Mouse (Mus musculus): ENCODE data around the gene Gm7579.
A peak's percentile ranks its signal among the peaks of the same experiment; 100 is the strongest.
"Not testable (repeated sequence)": the region's sequence is repeated elsewhere in the genome, so short reads cannot be mapped to it uniquely, and the experiment has no call there.

Gene Gm7579

DNA sequence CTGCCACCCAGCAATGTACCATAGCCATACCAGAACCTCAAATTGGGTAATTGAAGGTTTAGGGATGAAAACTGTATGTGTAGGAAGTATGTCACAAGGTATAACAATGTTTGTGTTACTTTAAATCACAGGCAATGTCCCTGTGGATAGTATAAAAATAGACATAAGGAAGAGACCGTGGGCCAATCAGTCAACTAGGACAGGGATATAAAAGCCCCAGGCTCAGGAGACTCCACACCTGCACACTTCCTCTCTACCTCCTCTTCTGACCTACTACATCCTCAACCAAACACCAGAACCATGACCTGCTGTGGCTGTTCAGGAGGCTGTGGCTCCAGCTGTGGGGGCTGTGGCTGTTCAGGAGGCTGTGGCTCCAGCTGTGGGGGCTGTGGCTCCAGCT lies at the start of gene Gm7579:
Gene Gm7579 (plus strand): TSS at position 301 of the 400 bp plus-strand sequence.
- no peak for DNase-seq (ENCODE audit: low read depth, low spot score)

DNA sequence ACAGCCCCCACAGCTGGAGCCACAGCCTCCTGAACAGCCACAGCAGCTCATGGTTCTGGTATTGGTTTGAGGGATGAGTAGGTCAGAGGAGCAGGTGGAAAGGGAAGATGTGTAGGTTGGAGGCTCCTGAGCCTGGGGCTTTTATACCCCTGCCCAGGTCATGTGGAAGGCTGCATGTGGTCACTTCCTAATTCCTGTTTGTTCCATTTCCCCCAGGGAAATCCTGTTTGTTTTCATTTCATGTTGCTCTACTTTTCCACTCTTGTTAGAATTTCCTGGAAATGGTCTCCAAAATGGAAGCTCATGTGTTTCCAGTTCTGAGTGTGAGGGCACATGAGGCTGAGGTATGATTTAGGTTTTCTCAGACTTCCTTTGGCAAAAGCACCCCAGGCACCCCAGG lies 46.0 kb upstream of the Gm7579 start, which contains the start of gene Gm4553:
Gene Gm4553 (minus strand): TSS at position 101 of the 400 bp plus-strand sequence.
- not testable (repeated sequence) for DNase-seq (ENCODE audit: low read depth, low spot score)

DNA sequence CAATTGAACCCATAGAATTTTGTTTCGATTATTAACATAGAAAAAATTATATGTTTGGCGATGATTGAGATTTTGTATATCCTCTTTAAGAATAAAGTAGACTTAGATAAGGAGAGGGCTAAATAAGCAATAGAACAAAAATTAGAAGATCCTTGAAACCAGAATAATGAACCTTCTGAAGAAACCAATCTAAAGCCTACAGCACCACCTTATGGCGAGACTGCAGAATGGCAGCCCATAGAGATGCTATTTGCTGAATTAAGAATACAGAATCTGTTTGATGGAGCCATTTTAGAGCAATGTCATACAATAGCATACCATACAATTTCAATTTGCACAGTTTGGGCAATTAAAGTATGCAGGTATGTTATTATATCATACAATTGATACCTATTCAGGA lies 41.8 kb upstream of the Gm7579 start:
- peak; percentile 19 for DNase-seq (ENCODE audit: low read depth, low spot score)

DNA sequence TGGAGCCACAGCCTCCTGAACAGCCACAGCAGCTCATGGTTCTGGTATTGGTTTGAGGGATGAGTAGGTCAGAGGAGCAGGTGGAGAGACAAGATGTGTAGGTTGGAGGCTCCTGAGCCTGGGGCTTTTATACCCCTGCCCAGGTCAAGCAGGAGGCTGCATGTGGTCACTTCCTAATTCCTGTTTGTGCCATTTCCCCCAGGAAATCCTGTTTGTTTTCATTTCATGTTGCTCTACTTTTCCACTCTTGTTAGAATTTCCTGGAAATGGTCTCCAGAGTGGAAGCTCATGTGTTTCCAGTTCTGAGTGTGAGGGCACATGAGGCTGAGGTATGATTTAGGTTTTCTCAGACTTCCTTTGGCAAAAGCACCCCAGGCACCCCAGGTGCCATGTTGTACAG lies 35.8 kb upstream of the Gm7579 start, which contains the start of gene Krtap5-2:
Gene Krtap5-2 (minus strand): TSS at position 101 of the 400 bp plus-strand sequence.
- DNase-seq (ENCODE audit: low read depth, low spot score) = not testable (repeated sequence)

DNA sequence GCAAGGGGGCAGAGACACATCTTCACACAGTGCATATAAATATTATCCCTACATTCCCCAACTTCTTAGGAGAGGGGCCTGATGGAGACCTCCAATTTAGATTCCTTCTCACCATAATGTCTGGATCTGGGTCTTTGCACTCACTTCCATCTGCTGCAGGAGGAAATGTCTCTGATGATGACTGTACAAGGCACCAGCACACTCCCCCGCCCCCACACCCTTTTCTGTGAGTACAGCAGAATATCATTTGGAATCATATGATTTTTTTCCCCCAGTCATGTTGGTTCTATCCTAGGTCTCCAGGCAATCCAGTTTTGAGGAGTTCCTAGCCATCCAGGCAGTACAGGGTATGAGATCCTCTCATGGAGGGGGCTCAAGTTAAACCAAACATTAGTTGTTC lies 33.0 kb upstream of the Gm7579 start:
- no peak for DNase-seq (ENCODE audit: low read depth, low spot score)

DNA sequence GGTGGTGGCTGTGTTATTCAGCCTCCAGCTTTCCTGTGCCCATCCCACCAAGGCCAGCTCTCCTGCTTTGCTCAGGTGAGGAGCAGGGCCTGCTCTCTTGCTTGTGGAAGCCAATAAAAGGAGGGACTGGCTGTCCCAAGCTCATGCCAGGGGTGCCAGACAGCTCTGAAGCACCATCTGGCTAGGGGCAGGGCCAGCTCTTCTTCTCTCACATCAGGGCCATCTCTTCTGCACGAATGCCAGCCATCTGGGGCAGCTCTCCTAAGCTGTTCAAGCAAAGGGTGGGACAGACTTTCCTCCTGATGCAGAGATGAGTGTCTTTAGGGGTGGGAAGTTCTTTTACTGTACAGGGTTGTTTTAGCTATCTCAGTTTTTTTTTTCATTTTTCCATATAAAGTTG lies 30.6 kb upstream of the Gm7579 start:
- DNase-seq (ENCODE audit: low read depth, low spot score) = no peak

DNA sequence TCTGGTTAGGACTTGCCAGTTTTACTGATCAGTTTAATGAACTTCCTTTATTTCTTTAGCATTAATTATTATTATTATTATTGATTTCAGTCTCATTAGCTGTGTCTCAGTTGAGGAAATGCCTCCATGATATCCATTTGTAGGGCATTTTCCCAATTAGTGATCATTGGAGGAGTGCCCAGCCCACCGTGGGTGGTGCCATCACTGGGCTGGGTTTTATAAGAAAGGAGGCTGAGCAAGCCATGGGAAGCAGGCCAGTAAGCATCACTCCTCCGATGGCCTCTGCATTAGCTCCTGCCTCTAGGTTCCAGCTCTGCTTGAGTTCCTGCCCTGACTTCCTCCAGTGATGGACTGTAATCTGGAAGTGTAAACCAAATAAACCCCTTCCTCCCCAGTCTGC lies 23.5 kb upstream of the Gm7579 start:
- no peak for DNase-seq (ENCODE audit: low read depth, low spot score)

DNA sequence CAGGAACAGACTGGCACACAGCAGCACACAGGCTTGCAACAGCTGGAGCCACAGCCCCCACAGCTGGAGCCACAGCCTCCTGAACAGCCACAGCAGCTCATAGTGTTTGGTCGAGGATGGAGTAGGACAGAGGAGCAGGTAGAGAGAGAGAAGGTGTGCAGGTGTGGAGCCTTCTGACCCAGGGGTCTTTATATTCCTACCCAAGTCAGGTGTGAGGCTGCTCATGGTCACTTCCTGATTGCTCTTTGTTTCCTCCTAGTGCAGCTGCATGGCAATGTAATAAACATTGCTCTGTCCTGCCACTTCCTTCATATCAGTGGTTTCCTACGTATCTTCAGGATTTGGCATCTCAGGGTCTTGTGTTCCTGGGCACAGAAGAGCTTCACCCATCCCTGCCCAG lies 21.4 kb upstream of the Gm7579 start, which contains the start of gene Gm10153:
Gene Gm10153 (minus strand): TSS at position 101 of the 400 bp plus-strand sequence.
- DNase-seq (ENCODE audit: low read depth, low spot score) = no peak

DNA sequence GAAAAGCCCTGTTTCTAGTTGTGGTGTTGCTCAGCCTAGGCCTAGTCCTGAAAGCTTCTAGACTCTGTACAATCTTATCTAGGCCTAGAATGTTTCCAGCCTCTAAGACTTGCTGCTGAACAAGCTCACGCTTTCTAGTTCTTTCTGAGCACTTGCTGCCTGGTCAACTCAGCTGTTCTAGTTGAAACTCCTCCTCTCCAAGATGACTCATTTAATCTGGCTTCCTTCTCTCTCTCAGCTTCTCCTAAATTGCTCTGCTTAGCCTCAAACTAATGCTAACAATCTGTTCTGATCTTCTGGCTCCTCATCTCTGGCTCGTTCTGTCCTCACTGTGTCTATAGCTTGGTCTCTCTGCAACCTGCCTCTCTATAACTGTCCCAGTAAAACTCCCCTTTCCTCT lies 12.9 kb upstream of the Gm7579 start:
- no peak for DNase-seq (ENCODE audit: low read depth, low spot score)

DNA sequence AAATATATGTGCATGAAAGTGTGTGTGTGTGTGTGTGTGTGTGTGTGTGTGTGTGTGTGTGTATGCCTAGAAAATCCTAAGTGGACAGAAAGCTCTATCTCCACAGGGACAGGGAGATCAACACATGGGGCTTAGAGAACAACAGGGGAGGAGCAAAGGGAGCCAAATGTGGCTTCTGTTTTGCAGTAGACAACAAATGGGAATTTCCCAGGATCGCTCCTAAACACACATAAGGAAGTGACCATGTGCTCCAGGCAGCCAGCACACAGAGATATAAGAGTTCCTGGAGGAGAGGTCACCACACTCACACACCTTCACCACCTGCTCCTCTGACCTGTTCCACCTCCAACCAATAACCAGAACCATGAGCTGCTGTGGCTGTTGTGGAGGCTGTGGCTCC lies 10.6 kb upstream of the Gm7579 start, which contains the start of gene Krtap5-3:
Gene Krtap5-3 (plus strand): TSS at position 301 of the 400 bp plus-strand sequence.
- DNase-seq (ENCODE audit: low read depth, low spot score) = no peak

DNA sequence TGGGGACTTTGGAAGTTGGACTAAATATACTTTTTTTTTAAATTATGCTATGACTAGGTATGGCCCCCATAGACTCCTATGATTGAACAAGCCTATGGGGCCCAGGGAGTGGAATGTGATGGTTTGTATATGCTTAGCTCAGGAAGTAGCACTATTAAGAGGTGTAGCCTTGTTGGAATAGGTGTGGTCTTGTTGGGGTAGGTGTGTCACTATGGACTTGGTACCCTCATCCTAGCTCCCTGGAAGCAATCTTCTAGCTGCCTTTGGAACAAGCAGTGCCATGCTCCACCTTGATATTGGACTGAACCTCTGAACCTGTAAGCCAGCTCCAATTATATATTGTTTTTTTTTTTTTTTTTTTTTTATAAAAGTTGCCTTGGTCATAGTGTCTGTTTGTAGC lies 6.2 kb upstream of the Gm7579 start:
- no peak for DNase-seq (ENCODE audit: low read depth, low spot score)

DNA sequence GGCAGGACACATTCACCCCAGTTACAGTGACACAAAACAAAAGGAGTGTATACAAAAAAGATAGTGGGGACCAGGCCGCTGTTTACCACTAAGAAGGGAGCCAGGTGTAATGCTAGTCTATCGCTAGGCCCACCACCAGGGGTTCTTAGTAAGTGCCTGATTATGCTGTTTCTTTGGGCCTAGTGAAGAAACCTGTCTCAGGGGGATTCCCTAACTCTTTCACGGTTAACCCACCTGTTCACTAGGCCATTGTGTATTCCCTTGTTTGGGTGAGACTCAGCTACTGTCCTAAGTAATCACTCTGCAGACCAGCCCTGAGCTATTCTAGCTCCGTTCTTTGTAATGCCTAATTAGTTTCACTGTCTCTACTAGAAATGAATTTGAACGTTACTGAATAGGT lies 4.8 kb upstream of the Gm7579 start:
- not testable (repeated sequence) for DNase-seq (ENCODE audit: low read depth, low spot score)

DNA sequence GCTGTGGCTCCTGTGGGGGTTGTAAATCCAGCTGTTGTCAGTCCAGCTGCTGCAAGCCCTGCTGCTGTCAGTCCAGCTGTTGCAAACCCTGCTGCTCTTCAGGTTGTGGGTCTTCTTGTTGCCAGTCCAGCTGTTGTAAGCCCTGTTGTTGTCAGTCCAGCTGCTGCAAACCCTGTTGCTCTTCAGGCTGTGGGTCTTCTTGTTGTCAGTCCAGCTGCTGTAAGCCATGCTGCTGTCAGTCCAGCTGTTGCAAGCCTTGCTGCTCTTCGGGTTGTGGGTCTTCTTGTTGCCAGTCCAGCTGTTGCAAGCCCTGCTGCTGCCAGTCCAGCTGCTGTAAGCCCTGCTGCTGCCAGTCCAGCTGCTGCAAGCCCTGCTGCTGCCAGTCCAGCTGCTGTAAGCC lies 477 bp downstream of the Gm7579 start:
- DNase-seq (ENCODE audit: low read depth, low spot score) = not testable (repeated sequence)

DNA sequence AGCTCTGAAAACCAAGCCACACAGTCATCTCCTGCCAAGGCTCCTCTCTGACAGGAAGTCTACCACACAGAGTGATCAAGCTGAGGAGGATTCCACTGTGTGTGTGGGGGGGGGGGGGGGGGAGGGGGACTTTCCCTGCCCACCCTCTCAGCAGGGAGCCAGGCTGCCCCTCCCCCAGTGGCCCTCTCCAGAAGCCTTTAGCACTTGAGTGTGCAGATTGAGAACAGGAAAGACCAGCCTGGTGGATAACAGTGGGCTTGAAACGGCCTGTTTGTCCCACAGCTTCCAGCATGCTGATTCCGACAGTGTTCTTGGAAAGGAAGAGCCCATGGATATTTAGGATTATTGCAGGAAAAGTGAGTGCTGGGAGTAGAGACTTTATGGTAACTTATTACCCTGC lies 12.9 kb downstream of the Gm7579 start:
- DNase-seq (ENCODE audit: low read depth, low spot score) = no peak

DNA sequence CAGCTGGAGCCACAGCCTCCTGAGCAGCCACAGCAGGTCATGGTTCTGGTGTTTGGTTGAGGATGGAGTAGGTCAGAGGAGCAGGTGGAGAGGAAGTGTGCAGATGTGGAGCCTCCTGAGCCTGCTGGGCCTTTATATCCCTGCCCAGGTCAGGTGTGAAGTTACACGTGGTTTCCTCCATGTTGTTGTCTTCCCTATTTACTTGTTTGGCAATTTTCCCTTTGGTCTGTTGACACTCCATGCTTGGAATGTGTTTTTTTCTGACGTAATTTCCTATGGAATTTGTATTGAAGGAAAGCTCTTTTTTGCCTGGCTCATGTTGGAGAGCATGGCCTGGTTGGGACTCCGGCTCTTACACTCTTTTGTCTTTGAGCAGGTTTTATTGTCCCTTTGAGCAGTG lies 18.2 kb downstream of the Gm7579 start, which contains the start of gene Krtap5-5:
Gene Krtap5-5 (minus strand): TSS at position 101 of the 400 bp plus-strand sequence.
- not testable (repeated sequence) for DNase-seq (ENCODE audit: low read depth, low spot score)

DNA sequence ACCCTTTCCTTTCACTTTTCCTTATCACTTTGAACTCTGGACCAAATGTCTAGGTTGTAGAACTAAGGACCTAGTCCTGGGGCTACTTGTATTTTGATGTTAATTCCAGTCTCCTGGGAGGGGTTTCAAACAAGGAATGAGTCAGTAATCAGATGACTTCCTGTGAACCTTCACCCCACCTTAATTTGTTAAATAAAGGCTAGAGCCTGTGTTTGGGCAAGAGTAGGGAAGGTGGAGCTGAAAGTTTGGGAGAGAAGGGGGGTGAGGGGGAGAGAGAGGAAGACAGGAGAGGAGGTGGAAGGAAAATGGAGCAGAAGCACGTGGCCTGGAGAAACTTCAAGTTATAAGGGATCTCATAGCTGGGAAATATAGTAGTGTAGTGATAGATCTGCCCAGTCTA lies 19.9 kb downstream of the Gm7579 start:
- no peak for DNase-seq (ENCODE audit: low read depth, low spot score)

DNA sequence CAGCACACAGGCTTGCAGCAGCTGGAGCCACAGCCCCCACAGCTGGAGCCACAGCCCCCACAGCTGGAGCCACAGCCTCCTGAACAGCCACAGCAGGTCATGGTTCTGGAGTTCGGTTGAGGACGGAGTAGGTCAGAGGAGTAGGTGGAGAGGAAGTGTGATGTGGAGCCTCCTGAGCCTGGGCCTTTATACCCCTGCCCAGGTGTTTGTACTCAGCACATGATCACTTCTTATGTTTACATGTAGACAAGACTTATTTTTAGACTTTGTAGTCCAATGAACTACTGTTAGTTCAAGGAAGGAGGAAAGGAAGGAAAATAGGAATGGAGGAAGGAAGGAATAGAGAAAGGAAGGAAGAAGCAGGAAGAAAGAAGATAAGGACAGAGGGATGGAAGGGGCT lies 29.3 kb downstream of the Gm7579 start, which contains the start of gene Gm40460:
Gene Gm40460 (minus strand): TSS at position 101 of the 400 bp plus-strand sequence.
- no peak for DNase-seq (ENCODE audit: low read depth, low spot score)

DNA sequence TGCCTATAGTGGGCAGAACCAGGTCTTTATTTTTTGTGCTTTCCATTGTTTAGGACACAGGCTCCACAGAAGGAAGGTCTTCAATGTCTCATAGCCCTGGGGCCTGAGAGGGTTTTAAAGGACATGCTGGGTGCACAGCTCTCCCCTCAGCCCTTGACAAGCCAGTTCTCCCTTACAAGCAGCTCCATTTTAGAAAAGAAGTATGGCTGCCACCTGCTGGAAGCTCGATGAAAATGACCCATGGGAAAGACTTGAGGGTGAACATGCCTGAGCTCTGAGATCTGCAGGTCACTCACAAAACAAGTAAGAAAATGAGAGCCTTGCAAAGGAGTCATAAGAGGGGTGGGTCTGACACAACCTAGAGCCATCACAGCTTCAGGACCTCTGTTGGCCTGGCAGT lies 38.2 kb downstream of the Gm7579 start:
- no peak for DNase-seq (ENCODE audit: low read depth, low spot score)

DNA sequence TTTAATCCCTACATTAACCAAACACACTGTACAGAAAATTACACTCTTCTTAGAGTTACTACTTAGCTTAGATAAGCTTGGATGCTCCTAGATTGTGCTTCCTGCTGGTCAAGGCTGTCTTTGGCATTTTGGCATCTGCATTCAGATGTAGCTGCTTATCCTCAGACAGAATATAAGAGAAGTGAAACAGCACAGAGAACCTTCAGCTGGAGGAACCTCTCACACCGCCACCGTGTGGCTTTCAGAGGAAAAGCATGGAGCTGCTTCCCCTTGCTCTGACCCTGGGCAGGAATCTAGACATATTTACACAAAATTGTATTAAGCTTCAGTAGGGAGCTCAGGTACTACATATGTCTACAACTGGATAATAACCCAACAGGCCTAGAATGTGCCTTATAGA lies 43.9 kb downstream of the Gm7579 start:
- DNase-seq (ENCODE audit: low read depth, low spot score) = no peak

DNA sequence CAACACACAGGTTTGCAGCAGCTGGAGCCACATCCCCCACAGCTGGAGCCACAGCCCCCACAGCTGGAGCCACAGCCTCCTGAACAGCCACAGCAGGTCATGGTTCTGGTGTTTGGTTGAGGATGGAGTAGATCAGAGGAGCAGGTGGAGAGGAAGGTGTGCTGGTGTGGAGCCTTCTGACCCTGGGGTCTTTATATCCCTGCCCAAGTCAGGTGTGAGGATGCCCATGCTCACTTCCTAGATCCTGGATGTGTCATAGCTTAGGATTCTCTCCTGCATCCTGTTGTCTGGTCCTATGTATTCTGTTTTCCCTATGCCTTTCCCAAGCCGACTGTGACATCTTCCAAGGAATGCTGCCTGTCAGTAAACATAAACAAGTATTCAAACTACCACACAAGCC lies 46.6 kb downstream of the Gm7579 start, which contains the start of gene Gm2431:
Gene Gm2431 (minus strand): TSS at position 101 of the 400 bp plus-strand sequence.
- DNase-seq (ENCODE audit: low read depth, low spot score) = not testable (repeated sequence)
